Mouse (Mus musculus): ENCODE results near the gene Mgll. TPM values are rescaled to one million over a fixed set of nuclear protein-coding genes. Genes with fewer than 3 reads are reported as not detected.

Gene Mgll
- total and polyA plus RNA-seq, 2 experiments, result 81.3 to 158 TPM

DNA sequence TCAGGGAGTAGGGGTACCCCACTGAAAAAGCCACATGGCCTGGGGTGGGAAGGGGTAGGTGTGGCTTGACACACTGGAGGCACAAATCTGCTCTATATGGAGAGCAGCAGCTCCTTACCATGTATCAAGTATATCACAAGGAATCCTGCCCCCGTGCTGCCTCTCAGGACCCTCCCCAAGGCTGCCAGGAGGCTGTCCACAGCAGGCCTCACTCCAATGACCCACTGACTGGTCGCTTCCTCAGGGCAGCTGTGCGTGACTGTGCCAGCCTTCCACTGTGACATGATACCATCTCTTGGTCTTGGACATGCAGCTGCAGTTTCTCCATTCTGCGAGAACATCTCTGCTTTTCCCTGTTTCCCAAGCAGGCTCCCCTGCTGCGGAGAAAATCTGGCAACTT, 20.5 kb upstream of the Mgll start:
- Histone ChIP-seq H3K4me1 (ENCODE audit: control insufficient read depth, insufficient read depth, low read length) (no peaks in the 10 kb centered on the region), H3K27ac (replicated peaks; ENCODE audit: insufficient read depth, low read depth, low read length) (no peak overlapping the region), H3K4me3 (ENCODE audit: insufficient read depth, low read depth, low read length) (no peak overlapping the region), H3K9ac (ENCODE audit: low read depth, low read length) (no peak overlapping the region), H3K36me3 (ENCODE audit: control insufficient read depth, insufficient read depth, low read length) (no peaks in the 10 kb centered on the region), H3K79me2 (ENCODE audit: control insufficient read depth, insufficient read depth, low read length) (no peaks in the 10 kb centered on the region), H3K27me3 (ENCODE audit: control insufficient read depth, insufficient read depth, low read length) (no peaks in the 10 kb centered on the region)
- no peak for TF ChIP-seq POLR2A (IDR thresholded peaks at IDR 0.05; ENCODE audit: extremely low read depth, insufficient read depth, low read length)
- no peak for TF ChIP-seq CTCF (IDR thresholded peaks at IDR 0.05; ENCODE audit: low read depth, low read length)
- 94% methylated on average over 5 of the region's 5 CpGs for WGBS
- no peak for DNase-seq (ENCODE audit: extremely low read depth, low read depth, low spot score)

DNA sequence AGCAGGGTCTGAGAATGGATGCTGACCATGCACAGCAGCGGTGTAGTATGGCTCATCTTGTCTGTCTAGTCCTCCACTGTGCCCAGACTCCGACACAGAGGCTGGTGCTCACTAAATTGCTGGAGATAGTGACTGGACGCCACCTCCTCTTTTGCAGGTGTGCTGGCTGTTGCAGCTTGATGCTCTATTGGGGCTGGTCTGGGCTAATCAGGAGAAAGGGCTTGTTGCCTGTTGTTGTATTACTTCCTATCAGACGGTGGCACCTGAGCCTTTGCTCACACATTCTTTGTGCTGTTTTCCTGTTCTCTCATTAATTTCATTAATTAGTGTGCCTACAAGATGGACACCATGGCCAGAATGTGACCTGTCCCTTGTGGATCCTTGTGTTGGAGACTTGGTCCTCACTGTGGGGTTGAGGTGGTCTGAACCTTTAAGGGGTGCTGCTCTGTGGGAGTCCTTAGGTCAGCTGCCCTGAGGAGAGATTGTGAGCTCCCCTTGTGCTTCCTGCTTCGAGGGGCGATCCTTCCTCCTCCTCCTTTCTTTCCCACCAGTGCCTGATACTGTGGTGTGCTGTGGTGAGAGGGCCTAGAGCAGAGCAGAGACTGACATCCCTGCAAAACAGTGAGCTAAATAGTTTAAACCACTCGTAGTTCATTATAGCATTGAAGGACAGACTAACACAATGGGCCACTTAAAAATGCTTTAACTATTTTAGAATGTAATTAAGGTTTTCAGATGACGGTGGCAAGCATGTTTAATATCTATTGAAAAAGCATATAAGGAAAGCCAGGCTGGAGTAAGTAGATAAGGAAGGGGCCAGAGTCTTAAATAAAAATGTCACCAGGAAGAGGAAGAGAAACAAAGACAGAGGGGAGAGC, 15.6 kb upstream of the Mgll start:
- H3K36me3 ChIP-seq (ENCODE audit: control insufficient read depth, insufficient read depth, low read length), result no peaks in the 10 kb centered on the region
- H3K27me3 ChIP-seq (ENCODE audit: control insufficient read depth, insufficient read depth, low read length), result no peaks in the 10 kb centered on the region
- 78% methylated on average over 8 of the region's 8 CpGs for WGBS
- TF ChIP-seq POLR2A (IDR thresholded peaks at IDR 0.05; ENCODE audit: extremely low read depth, insufficient read depth, low read length) (no peak), CTCF (IDR thresholded peaks at IDR 0.05; ENCODE audit: low read depth, low read length) (no peak)
- no peaks in the 10 kb centered on the region for H3K4me1 ChIP-seq (ENCODE audit: control insufficient read depth, insufficient read depth, low read length)
- DNase-seq (ENCODE audit: extremely low read depth, low read depth, low spot score), result no peak
- no peak overlapping the region for H3K4me3 ChIP-seq (ENCODE audit: insufficient read depth, low read depth, low read length)
- no peak overlapping the region for H3K9ac ChIP-seq (ENCODE audit: low read depth, low read length)
- H3K79me2 ChIP-seq (ENCODE audit: control insufficient read depth, insufficient read depth, low read length), result no peaks in the 10 kb centered on the region
- H3K27ac ChIP-seq (replicated peaks; ENCODE audit: insufficient read depth, low read depth, low read length), result no peak overlapping the region

DNA sequence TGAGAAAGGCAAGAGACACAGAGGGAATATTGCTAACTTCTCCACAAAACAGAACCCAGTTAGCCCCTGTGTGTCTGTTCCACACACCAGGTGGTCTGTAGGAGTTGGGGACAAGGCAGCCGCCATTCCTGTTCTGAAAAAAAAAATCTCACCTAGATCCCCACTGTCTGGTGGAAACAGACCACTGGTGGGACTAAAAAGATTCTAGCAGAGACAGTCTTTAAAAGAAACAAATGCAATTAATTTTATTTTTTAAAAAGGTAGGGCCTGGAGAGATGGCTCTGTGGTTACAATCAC, 15.0 kb upstream of the Mgll start:
- 94% methylated on average over 1 of the region's 1 CpGs for WGBS
- DNase-seq (ENCODE audit: extremely low read depth, low read depth, low spot score), result no peak
- Histone ChIP-seq H3K4me1 (ENCODE audit: control insufficient read depth, insufficient read depth, low read length) (no peaks in the 10 kb centered on the region), H3K79me2 (ENCODE audit: control insufficient read depth, insufficient read depth, low read length) (no peaks in the 10 kb centered on the region), H3K4me3 (ENCODE audit: insufficient read depth, low read depth, low read length) (no peak overlapping the region), H3K27ac (replicated peaks; ENCODE audit: insufficient read depth, low read depth, low read length) (no peak overlapping the region), H3K36me3 (ENCODE audit: control insufficient read depth, insufficient read depth, low read length) (no peaks in the 10 kb centered on the region), H3K27me3 (ENCODE audit: control insufficient read depth, insufficient read depth, low read length) (no peaks in the 10 kb centered on the region), H3K9ac (ENCODE audit: low read depth, low read length) (no peak overlapping the region)
- TF ChIP-seq POLR2A (IDR thresholded peaks at IDR 0.05; ENCODE audit: extremely low read depth, insufficient read depth, low read length), result no peak
- TF ChIP-seq CTCF (IDR thresholded peaks at IDR 0.05; ENCODE audit: low read depth, low read length), result no peak

DNA sequence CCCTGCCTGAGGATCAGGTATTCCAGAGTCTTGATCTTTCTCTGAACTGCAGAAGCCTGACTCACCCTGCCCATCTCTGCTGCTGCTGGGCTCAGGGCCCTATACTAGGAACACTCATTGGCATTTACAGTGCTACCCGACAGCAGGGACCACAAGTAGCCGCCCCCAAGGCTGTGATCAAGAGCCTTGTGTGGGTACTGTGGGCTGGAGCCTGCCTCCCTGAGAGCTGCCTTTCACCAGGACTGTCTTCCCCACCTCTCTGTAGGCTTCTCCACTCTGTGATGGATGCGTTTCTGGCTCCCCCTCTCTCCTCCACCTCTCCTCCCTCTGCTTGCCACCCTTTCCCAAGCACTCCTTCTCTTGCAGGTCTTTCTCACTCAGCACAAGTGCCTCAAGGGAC, 12.9 kb upstream of the Mgll start:
- no peak overlapping the region for H3K27ac ChIP-seq (replicated peaks; ENCODE audit: insufficient read depth, low read depth, low read length)
- H3K79me2 ChIP-seq (ENCODE audit: control insufficient read depth, insufficient read depth, low read length), result no peaks in the 10 kb centered on the region
- no peak for DNase-seq (ENCODE audit: extremely low read depth, low read depth, low spot score)

DNA sequence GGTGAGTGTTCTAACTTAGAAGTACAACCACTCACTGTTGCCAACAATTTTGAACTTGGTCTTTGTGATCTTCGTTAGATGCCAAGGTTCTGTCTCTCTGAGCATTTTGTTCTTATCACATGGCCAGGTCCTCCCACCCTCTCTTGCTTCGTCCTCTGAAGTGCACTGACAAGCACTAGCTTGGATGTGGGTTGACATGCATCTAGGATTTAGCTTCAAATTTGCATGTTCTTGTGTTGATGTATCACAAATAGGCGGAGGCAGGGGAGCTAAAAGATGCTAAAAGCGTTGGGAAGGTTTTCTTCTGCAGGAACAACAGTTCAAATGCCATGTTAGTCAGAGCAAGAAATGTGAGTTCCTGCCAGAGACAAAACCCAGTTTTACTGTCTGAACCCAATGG, 12.1 kb upstream of the Mgll start:
- Histone ChIP-seq H3K27ac (replicated peaks; ENCODE audit: insufficient read depth, low read depth, low read length) (no peak overlapping the region), H3K9ac (ENCODE audit: low read depth, low read length) (no peak overlapping the region), H3K4me1 (ENCODE audit: control insufficient read depth, insufficient read depth, low read length) (no peaks in the 10 kb centered on the region), H3K79me2 (ENCODE audit: control insufficient read depth, insufficient read depth, low read length) (no peaks in the 10 kb centered on the region), H3K27me3 (ENCODE audit: control insufficient read depth, insufficient read depth, low read length) (no peaks in the 10 kb centered on the region), H3K36me3 (ENCODE audit: control insufficient read depth, insufficient read depth, low read length) (no peaks in the 10 kb centered on the region), H3K4me3 (ENCODE audit: insufficient read depth, low read depth, low read length) (no peak overlapping the region)
- WGBS, result 87% methylated on average over 4 of the region's 4 CpGs
- TF ChIP-seq POLR2A (IDR thresholded peaks at IDR 0.05; ENCODE audit: extremely low read depth, insufficient read depth, low read length) (no peak), CTCF (IDR thresholded peaks at IDR 0.05; ENCODE audit: low read depth, low read length) (no peak)
- DNase-seq (ENCODE audit: extremely low read depth, low read depth, low spot score), result no peak

More for the DNA sequence above, 12.9 kb upstream of the Mgll start:
- 92% methylated on average over 3 of the region's 3 CpGs for WGBS
- no peaks in the 10 kb centered on the region for H3K4me1 ChIP-seq (ENCODE audit: control insufficient read depth, insufficient read depth, low read length)
- no peak overlapping the region for H3K4me3 ChIP-seq (ENCODE audit: insufficient read depth, low read depth, low read length)
- H3K36me3 ChIP-seq (ENCODE audit: control insufficient read depth, insufficient read depth, low read length), result no peaks in the 10 kb centered on the region
- no peaks in the 10 kb centered on the region for H3K27me3 ChIP-seq (ENCODE audit: control insufficient read depth, insufficient read depth, low read length)
- TF ChIP-seq CTCF (IDR thresholded peaks at IDR 0.05; ENCODE audit: low read depth, low read length) (no peak), POLR2A (IDR thresholded peaks at IDR 0.05; ENCODE audit: extremely low read depth, insufficient read depth, low read length) (no peak)
- no peak overlapping the region for H3K9ac ChIP-seq (ENCODE audit: low read depth, low read length)

DNA sequence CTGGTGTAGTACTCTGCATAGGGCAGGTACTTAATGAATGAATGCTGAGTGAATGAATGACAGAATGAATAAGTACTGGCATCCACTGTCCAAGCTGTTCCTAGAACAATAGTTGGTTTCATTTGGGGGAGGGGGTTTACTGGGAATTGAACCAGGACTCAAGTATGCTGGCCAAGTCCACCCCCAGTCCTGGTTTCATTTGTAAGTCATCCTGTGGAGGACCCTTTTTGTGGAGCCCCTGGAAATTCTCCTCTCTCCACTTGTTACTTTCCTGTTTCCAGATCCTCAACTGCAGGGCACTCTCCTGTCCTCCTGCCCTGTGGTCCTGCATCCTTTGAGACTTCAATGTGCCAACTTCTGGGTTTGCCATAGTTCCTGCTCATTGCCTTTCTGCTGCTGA, 10.9 kb upstream of the Mgll start:
- H3K27me3 ChIP-seq (ENCODE audit: control insufficient read depth, insufficient read depth, low read length), result no peaks in the 10 kb centered on the region
- no peak for DNase-seq (ENCODE audit: extremely low read depth, low read depth, low spot score)

More for the DNA sequence above, 10.9 kb upstream of the Mgll start:
- no peaks in the 10 kb centered on the region for H3K79me2 ChIP-seq (ENCODE audit: control insufficient read depth, insufficient read depth, low read length)
- H3K36me3 ChIP-seq (ENCODE audit: control insufficient read depth, insufficient read depth, low read length), result peaks cover 2% of the 10 kb centered on the region; the same call in 1 of the 2 replicates
- no peak for TF ChIP-seq CTCF (IDR thresholded peaks at IDR 0.05; ENCODE audit: low read depth, low read length)
- TF ChIP-seq POLR2A (IDR thresholded peaks at IDR 0.05; ENCODE audit: extremely low read depth, insufficient read depth, low read length), result no peak
- 0 out of 2 replicates have a peak, but pooled peaks cover 8% of the 10 kb centered on the region for H3K4me1 ChIP-seq (ENCODE audit: control insufficient read depth, insufficient read depth, low read length)
- H3K27ac ChIP-seq (replicated peaks; ENCODE audit: insufficient read depth, low read depth, low read length), result no peak overlapping the region
- no peak overlapping the region for H3K9ac ChIP-seq (ENCODE audit: low read depth, low read length)
- H3K4me3 ChIP-seq (ENCODE audit: insufficient read depth, low read depth, low read length), result no peak overlapping the region
